Comparison of ENCODE assay signal across 12 mouse cellular contexts in genomic region chr11:36851690-36852089, GRCm38 (mm10).
"Had no signal": no experiment of that assay in that cellular context is flagged by ENCODE, and none has a peak within 500 bp of the region (broad histone marks: within the 10 kb centered on the region; RNA-seq: fewer than 3 reads in every experiment).

No protein-coding gene starts in this region.

- H3K9me3 ChIP-seq: liver, embryonic 13.5 days; lung, embryonic 15.5 days had no signal

- H3K9ac ChIP-seq: liver, embryonic 13.5 days; lung, embryonic 15.5 days had no signal

- H3K36me3 ChIP-seq: liver, embryonic 13.5 days; lung, embryonic 15.5 days had no signal

- H3K27me3 ChIP-seq: liver, embryonic 13.5 days; lung, embryonic 15.5 days had no signal

- H3K27ac ChIP-seq: left cerebral cortex, adult 2 months; liver, embryonic 13.5 days; lung, embryonic 15.5 days had no signal

- H3K4me1 ChIP-seq: liver, embryonic 13.5 days; lung, embryonic 15.5 days had no signal

- DNase-seq: kidney, adult 18-20 months; kidney, adult 9 months; kidney, postnatal 36 days; layer of hippocampus, postnatal 36 days; liver, embryonic 13.5 days; lung, postnatal 4 days; midbrain, embryonic 14.5 days; thymus, adult 18-20 months; thymus, postnatal 36 days had no signal

- H3K4me2 ChIP-seq: liver, embryonic 13.5 days; lung, embryonic 15.5 days; midbrain, embryonic 11.5 days had no signal

- H3K4me3 ChIP-seq: left cerebral cortex, adult 2 months; liver, embryonic 13.5 days; lung, embryonic 15.5 days had no signal
